Mouse (Mus musculus): ENCODE measurements around the gene Lamb2.

Lamb2 gene

GRCm38 (mm10) chr9:108479721-108480351 lies at the start of gene Lamb2:
TSS of gene Lamb2 (plus strand) at chr9:108479736.
- peak in 1 of 2 experiments; percentile 51 for DNase-seq (ENCODE audit: low spot score in 2 of 2)

GRCm38 (mm10) chr9:108431431-108432067 lies 48.0 kb upstream of the Lamb2 start:
- DNase-seq (ENCODE audit: low spot score in 2 of 2): no peak

- no peak for DNase-seq (ENCODE audit: low spot score in 2 of 2)
Measured at GRCm38 (mm10) chr9:108436182-108436581, 43.4 kb upstream of the Lamb2 start, which contains the start of gene BC048562. TSS of gene BC048562 (plus strand) at chr9:108436482.

GRCm38 (mm10) chr9:108439176-108439575 lies 40.4 kb upstream of the Lamb2 start:
- DNase-seq (ENCODE audit: low spot score in 2 of 2): no peak

- no peak for DNase-seq (ENCODE audit: low spot score in 2 of 2)
Measured at GRCm38 (mm10) chr9:108440485-108440884, 39.1 kb upstream of the Lamb2 start.

- no peak for DNase-seq (ENCODE audit: low spot score in 2 of 2)
Measured at GRCm38 (mm10) chr9:108441236-108441919, 38.2 kb upstream of the Lamb2 start.

- DNase-seq (ENCODE audit: low spot score in 2 of 2): no peak
Measured at GRCm38 (mm10) chr9:108445125-108445524, 34.4 kb upstream of the Lamb2 start.

- no peak for DNase-seq (ENCODE audit: low spot score in 2 of 2)
Measured at GRCm38 (mm10) chr9:108449860-108450259, 29.7 kb upstream of the Lamb2 start.

GRCm38 (mm10) chr9:108450292-108451169 lies 29.0 kb upstream of the Lamb2 start:
- no peak for DNase-seq (ENCODE audit: low spot score in 2 of 2)

- no peak for DNase-seq (ENCODE audit: low spot score in 2 of 2)
Measured at GRCm38 (mm10) chr9:108451170-108451493, 28.4 kb upstream of the Lamb2 start.

- no peak for DNase-seq (ENCODE audit: low spot score in 2 of 2)
Measured at GRCm38 (mm10) chr9:108451519-108452160, 27.9 kb upstream of the Lamb2 start.

GRCm38 (mm10) chr9:108452291-108452906 lies 27.1 kb upstream of the Lamb2 start:
- DNase-seq (ENCODE audit: low spot score in 2 of 2): peak; percentile 72 to 79

GRCm38 (mm10) chr9:108452911-108453310 lies 26.6 kb upstream of the Lamb2 start:
- DNase-seq (ENCODE audit: low spot score in 2 of 2): no peak

- DNase-seq (ENCODE audit: low spot score in 2 of 2): no peak
Measured at GRCm38 (mm10) chr9:108453458-108453857, 26.1 kb upstream of the Lamb2 start.

- DNase-seq (ENCODE audit: low spot score in 2 of 2): no peak
Measured at GRCm38 (mm10) chr9:108454429-108454828, 25.1 kb upstream of the Lamb2 start.

GRCm38 (mm10) chr9:108455747-108456571 lies 23.6 kb upstream of the Lamb2 start:
- no peak for DNase-seq (ENCODE audit: low spot score in 2 of 2)

GRCm38 (mm10) chr9:108456953-108457352 lies 22.6 kb upstream of the Lamb2 start:
- DNase-seq (ENCODE audit: low spot score in 2 of 2): no peak

- DNase-seq (ENCODE audit: low spot score in 2 of 2): no peak
Measured at GRCm38 (mm10) chr9:108459939-108460318, 19.6 kb upstream of the Lamb2 start.

GRCm38 (mm10) chr9:108460319-108461178 lies 19.0 kb upstream of the Lamb2 start, which contains the start of gene Ccdc71:
TSS of gene Ccdc71 (plus strand) at chr9:108460527.
- DNase-seq (ENCODE audit: low spot score in 2 of 2): peak; percentile 72 to 82
